Mouse (Mus musculus) heart, embryonic 14.5 days (tissue): ENCODE measurements around the gene Ern1. TPM values are rescaled to one million over a fixed set of nuclear protein-coding genes. Genes with fewer than 3 reads are reported as not detected.

ENCODE experiments used
- ATAC-seq: fragments of 200-750 bp; cut with Nextera tagmentation; 2 replicates; pipeline ENCODE4 v1.8.0; 2017; ENCODE audit warnings: low read depth, moderate TSS enrichment; ENCODE audit not compliant: insufficient number of reproducible peaks, insufficient read depth, low FRiP score
- H3K27ac ChIP-seq, 2 experiments: fragments of 200-500 bp in 1 of 2; fragments of 300-500 bp in 1 of 2; sonication (generic) in 1 of 2; replicated peaks in 1 of 2; 2 replicates each; pipeline ENCODE4 v1.5.1; 2012 to 2014; ENCODE audit warnings: low read depth in 2 of 2, low read length in 2 of 2, control low read depth in 1 of 2, mild to moderate bottlenecking in 1 of 2, mixed read lengths in 1 of 2; ENCODE audit not compliant: control insufficient read depth in 1 of 2, insufficient read depth in 1 of 2
- H3K27me3 ChIP-seq: fragments of 300-500 bp; sonication (generic); 2 replicates; pipeline ENCODE4 v1.6.1; 2014; ENCODE audit warnings: mild to moderate bottlenecking, low read length, control low read depth; ENCODE audit not compliant: control insufficient read depth, insufficient read depth
- H3K36me3 ChIP-seq: fragments of 300-500 bp; sonication (generic); 2 replicates; pipeline ENCODE4 v1.6.1; 2014; ENCODE audit warnings: mild to moderate bottlenecking, control low read depth, low read length, mixed read lengths; ENCODE audit not compliant: control insufficient read depth, insufficient read depth
- H3K4me1 ChIP-seq, 2 experiments: fragments of 200-500 bp in 1 of 2; fragments of 300-500 bp in 1 of 2; sonication (generic) in 1 of 2; 2 replicates each; pipeline ENCODE4 v1.6.1; 2012 to 2014; ENCODE audit warnings: low read length in 2 of 2, control low read depth in 1 of 2, mixed read lengths in 1 of 2; ENCODE audit not compliant: control insufficient read depth in 2 of 2, insufficient read depth in 2 of 2
- H3K4me2 ChIP-seq: fragments of 300-500 bp; sonication (generic); 2 replicates; pipeline ENCODE4 v1.6.1; 2014; ENCODE audit warnings: mild to moderate bottlenecking, low read length
- H3K4me3 ChIP-seq, 2 experiments: fragments of 200-500 bp in 1 of 2; fragments of 300-500 bp in 1 of 2; sonication (generic) in 1 of 2; 2 replicates each; pipeline ENCODE4 v1.5.1; 2012 to 2014; ENCODE audit warnings: low read length in 2 of 2, mild to moderate bottlenecking in 2 of 2, control low read depth in 1 of 2, low read depth in 1 of 2, moderate library complexity in 1 of 2; ENCODE audit not compliant: control insufficient read depth in 1 of 2, insufficient read depth in 1 of 2
- H3K9ac ChIP-seq: fragments of 300-500 bp; sonication (generic); 2 replicates; pipeline ENCODE4 v1.6.1; 2014; ENCODE audit warnings: mild to moderate bottlenecking, low read length
- H3K9me3 ChIP-seq: fragments of 300-500 bp; sonication (generic); 2 replicates; pipeline ENCODE4 v1.6.1; 2016; ENCODE audit warnings: low read length, control low read depth; ENCODE audit not compliant: control insufficient read depth
- WGBS: fragments of 180-500 bp; shearing (Covaris S2); extraction: QIAGEN DNeasy Blood & Tissue Kit; methylation state at CpG from one replicate; pipeline ENCODE4 v1.1.7; 2014; 5-methylcytosine and 5-hydroxymethylcytosine counted together
- polyA plus RNA-seq: library from polyadenylated mRNA; unstranded; fragments of >200 nt; fragmentation: Nextera tagmentation; extraction: Ambion mirVana; gene quantifications from 2 replicates; pipeline ENCODE4 v1.2.1, GENCODE M21; 2014

The Ern1 gene
- polyA plus RNA-seq, 1 experiment from 2014 or later = 4.8 TPM

GRCm38 (mm10) chr11:106514446-106514845 lies 26.8 kb upstream of the Ern1 start:
- Histone ChIP-seq H3K27ac (peak overlapping the region in 1 of 2 experiments; percentile 41; a peak in 1 of 4 replicates), H3K4me3 (no peak overlapping the region), H3K4me1 (peaks cover 16 to 22% of the 10 kb centered on the region in 2 experiments), H3K9me3 (no peaks in the 10 kb centered on the region), H3K27me3 (no peaks in the 10 kb centered on the region), H3K36me3 (peaks cover 30% of the 10 kb centered on the region), H3K9ac (peak overlapping the region; percentile 26; the same call in 1 of the 2 replicates), H3K4me2 (no peak overlapping the region)
- no peak for ATAC-seq
- WGBS = 25% methylated on average over 5 of the region's 5 CpGs

DNA sequence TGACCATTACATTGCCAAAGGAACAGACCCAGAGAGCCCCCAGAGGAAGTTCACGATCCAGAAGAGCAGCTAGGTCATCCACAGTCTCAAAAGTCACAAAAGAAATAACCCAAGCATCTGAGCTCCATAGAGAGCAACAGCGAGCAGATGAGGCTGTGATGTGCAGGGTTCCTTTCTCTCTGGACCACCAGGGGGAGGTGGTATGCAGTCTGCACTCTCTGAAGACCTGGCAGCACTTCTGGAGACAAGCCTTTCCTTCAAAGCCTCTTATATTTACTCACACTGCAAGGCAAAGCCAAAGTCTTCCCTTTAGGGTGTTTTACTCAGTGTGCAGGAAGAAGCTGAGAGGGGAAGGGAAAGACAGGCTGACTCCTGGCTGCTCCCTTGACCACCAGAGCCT lies 25.5 kb upstream of the Ern1 start:
- no peak overlapping the region for H3K4me2 ChIP-seq
- no peak for ATAC-seq
- H3K27me3 ChIP-seq = no peaks in the 10 kb centered on the region
- H3K9ac ChIP-seq = no peak overlapping the region
- no peak overlapping the region for H3K27ac ChIP-seq
- H3K9me3 ChIP-seq = no peaks in the 10 kb centered on the region
- 38% methylated on average over 2 of the region's 2 CpGs for WGBS
- peaks cover 11 to 14% of the 10 kb centered on the region in 2 experiments for H3K4me1 ChIP-seq
- peaks cover 36% of the 10 kb centered on the region for H3K36me3 ChIP-seq
- no peak overlapping the region for H3K4me3 ChIP-seq

GRCm38 (mm10) chr11:106512006-106512390 lies 24.3 kb upstream of the Ern1 start:
- H3K4me1 ChIP-seq = peaks cover 10 to 14% of the 10 kb centered on the region in 2 experiments
- H3K27ac ChIP-seq = no peak overlapping the region
- H3K4me3 ChIP-seq = no peak overlapping the region
- H3K27me3 ChIP-seq = no peaks in the 10 kb centered on the region
- peaks cover 28% of the 10 kb centered on the region for H3K36me3 ChIP-seq
- 87% methylated on average over 7 of the region's 7 CpGs for WGBS
- no peak overlapping the region for H3K4me2 ChIP-seq
- ATAC-seq = no peak
- no peak overlapping the region for H3K9ac ChIP-seq
- no peaks in the 10 kb centered on the region for H3K9me3 ChIP-seq

GRCm38 (mm10) chr11:106511236-106512005 lies 23.8 kb upstream of the Ern1 start:
- Histone ChIP-seq H3K9ac (no peak overlapping the region), H3K27me3 (no peaks in the 10 kb centered on the region), H3K4me3 (no peak overlapping the region), H3K4me2 (no peak overlapping the region), H3K36me3 (peaks cover 28% of the 10 kb centered on the region), H3K27ac (no peak overlapping the region), H3K9me3 (no peaks in the 10 kb centered on the region), H3K4me1 (peaks cover 10 to 14% of the 10 kb centered on the region in 2 experiments)
- ATAC-seq = no peak
- 83% methylated on average over 14 of the region's 14 CpGs for WGBS

- Histone ChIP-seq H3K4me2 (no peak overlapping the region), H3K4me1 (no peaks in the 10 kb centered on the region), H3K9ac (no peak overlapping the region), H3K27me3 (no peaks in the 10 kb centered on the region), H3K36me3 (peaks cover 33% of the 10 kb centered on the region), H3K9me3 (no peaks in the 10 kb centered on the region), H3K27ac (no peak overlapping the region), H3K4me3 (no peak overlapping the region)
- 82% methylated on average over 7 of the region's 7 CpGs for WGBS
- ATAC-seq = no peak
These were observed 20.0 kb upstream of the Ern1 start for GRCm38 (mm10) chr11:106507638-106508037.

GRCm38 (mm10) chr11:106506211-106506610 lies 18.6 kb upstream of the Ern1 start:
- Histone ChIP-seq H3K27ac (no peak overlapping the region), H3K27me3 (no peaks in the 10 kb centered on the region), H3K9ac (no peak overlapping the region), H3K4me3 (no peak overlapping the region), H3K9me3 (no peaks in the 10 kb centered on the region), H3K36me3 (peaks cover 22% of the 10 kb centered on the region), H3K4me2 (no peak overlapping the region), H3K4me1 (peaks cover 0 to 6% of the 10 kb centered on the region in 2 experiments; a peak in 2 of 4 replicates)
- no peak for ATAC-seq
- WGBS = 85% methylated on average over 6 of the region's 6 CpGs

- Histone ChIP-seq H3K9me3 (no peaks in the 10 kb centered on the region), H3K27ac (no peak overlapping the region), H3K4me2 (no peak overlapping the region), H3K4me3 (no peak overlapping the region), H3K36me3 (peaks cover 15% of the 10 kb centered on the region), H3K9ac (no peak overlapping the region), H3K27me3 (no peaks in the 10 kb centered on the region), H3K4me1 (peaks cover 0 to 6% of the 10 kb centered on the region in 2 experiments; a peak in 2 of 4 replicates)
- ATAC-seq = no peak
These were observed 16.5 kb upstream of the Ern1 start for GRCm38 (mm10) chr11:106504129-106504528.

GRCm38 (mm10) chr11:106503425-106503717 lies 15.7 kb upstream of the Ern1 start:
- Histone ChIP-seq H3K9me3 (no peaks in the 10 kb centered on the region), H3K4me3 (no peak overlapping the region), H3K4me1 (peaks cover 0 to 6% of the 10 kb centered on the region in 2 experiments; a peak in 2 of 4 replicates), H3K36me3 (0 out of 2 replicates have a peak, but pooled peaks cover 8% of the 10 kb centered on the region), H3K27me3 (no peaks in the 10 kb centered on the region), H3K27ac (no peak overlapping the region; a peak in 1 of 4 replicates), H3K9ac (no peak overlapping the region), H3K4me2 (no peak overlapping the region)
- no peak for ATAC-seq
- 80% methylated on average over 4 of the region's 4 CpGs for WGBS
